Mouse (Mus musculus) embryo, embryonic 9.5 days (tissue): ENCODE data around the gene Gtf2f1.

Source experiments
- DNase-seq: peaks from one replicate; pipeline ENCODE4 v3.0.0-alpha.2; 2017; ENCODE audit errors: extremely low spot score

Gene Gtf2f1

GRCm38 (mm10) chr17:57003994-57004393 is 7.1 kb downstream of the Gtf2f1 start:
- no peak for DNase-seq

- DNase-seq: no peak
These were observed 9.9 kb downstream of the Gtf2f1 start for GRCm38 (mm10) chr17:57001228-57001627.

- no peak for DNase-seq
These were observed 11.0 kb downstream of the Gtf2f1 start, which contains the start of gene Pspn for GRCm38 (mm10) chr17:56999968-57000609. Pspn (minus strand) TSS chr17:57000018.

- no peak for DNase-seq
These were observed 11.7 kb downstream of the Gtf2f1 start for GRCm38 (mm10) chr17:56999414-56999813.

GRCm38 (mm10) chr17:56997029-56997667 is 13.9 kb downstream of the Gtf2f1 start, which contains the start of gene Alkbh7:
Alkbh7 (plus strand) TSS chr17:56997339.
- peak; percentile 95 for DNase-seq

- DNase-seq: no peak
These were observed 14.6 kb downstream of the Gtf2f1 start for GRCm38 (mm10) chr17:56996506-56996905.

- no peak for DNase-seq
These were observed 16.0 kb downstream of the Gtf2f1 start for GRCm38 (mm10) chr17:56995046-56995445.

GRCm38 (mm10) chr17:56990966-56991365 is 20.1 kb downstream of the Gtf2f1 start:
- no peak for DNase-seq

- DNase-seq: peak; percentile 96
These were observed 20.9 kb downstream of the Gtf2f1 start, which contains the start of gene Clpp for GRCm38 (mm10) chr17:56990115-56990746. Clpp (plus strand) TSS chr17:56990305.

GRCm38 (mm10) chr17:56989467-56990114 is 21.5 kb downstream of the Gtf2f1 start:
- DNase-seq: no peak

- DNase-seq: no peak
These were observed 22.1 kb downstream of the Gtf2f1 start for GRCm38 (mm10) chr17:56988921-56989430.

GRCm38 (mm10) chr17:56988441-56988840 is 22.6 kb downstream of the Gtf2f1 start:
- DNase-seq: no peak

GRCm38 (mm10) chr17:56986105-56986805 is 24.8 kb downstream of the Gtf2f1 start:
- DNase-seq: no peak

GRCm38 (mm10) chr17:56985656-56986055 is 25.4 kb downstream of the Gtf2f1 start:
- no peak for DNase-seq

GRCm38 (mm10) chr17:56984886-56985285 is 26.2 kb downstream of the Gtf2f1 start:
- DNase-seq: no peak

GRCm38 (mm10) chr17:56982013-56982412 is 29.1 kb downstream of the Gtf2f1 start, which contains the start of gene Acer1:
Acer1 (minus strand) TSS chr17:56982126.
- DNase-seq: no peak

- DNase-seq: no peak
These were observed 30.0 kb downstream of the Gtf2f1 start for GRCm38 (mm10) chr17:56981049-56981448.

- DNase-seq: no peak
These were observed 31.6 kb downstream of the Gtf2f1 start for GRCm38 (mm10) chr17:56979524-56979923.

GRCm38 (mm10) chr17:56976531-56977390 is 34.3 kb downstream of the Gtf2f1 start:
- DNase-seq: no peak

- no peak for DNase-seq
These were observed 35.7 kb downstream of the Gtf2f1 start for GRCm38 (mm10) chr17:56975391-56975790.
